Mouse (Mus musculus): ENCODE measurements around the gene Nedd4.
"Not testable (repeated sequence)": the region's sequence is repeated elsewhere in the genome, so short reads cannot be mapped to it uniquely, and the experiment has no call there.

Nedd4 gene

GRCm38 (mm10) chr9:72661895-72662661 is at the start of gene Nedd4:
Gene Nedd4, plus strand, starts transcription at chr9:72662346.
- DNase-seq (ENCODE audit: extremely low read depth, low read depth): peak; percentile 51

DNA sequence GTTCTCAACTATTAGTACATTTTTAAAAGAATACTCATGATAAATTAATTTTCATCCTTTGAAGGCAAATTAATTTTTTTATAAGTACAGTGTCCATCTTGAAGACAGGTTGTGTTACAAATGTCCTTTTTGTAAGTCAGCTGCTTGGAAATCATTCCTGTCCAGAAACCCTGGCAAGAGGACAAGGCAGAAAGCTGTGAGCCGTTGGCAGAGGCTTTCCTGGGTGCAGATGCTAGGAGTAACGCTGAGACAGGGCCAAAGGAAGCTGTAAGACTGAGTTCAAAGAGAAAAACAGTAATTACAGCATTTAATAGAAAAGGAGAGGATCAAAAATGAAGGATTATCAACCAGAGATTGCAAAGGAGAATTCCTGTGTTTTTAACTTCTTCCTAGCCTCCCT is 48.3 kb upstream of the Nedd4 start:
- no peak for DNase-seq (ENCODE audit: extremely low read depth, low read depth)

DNA sequence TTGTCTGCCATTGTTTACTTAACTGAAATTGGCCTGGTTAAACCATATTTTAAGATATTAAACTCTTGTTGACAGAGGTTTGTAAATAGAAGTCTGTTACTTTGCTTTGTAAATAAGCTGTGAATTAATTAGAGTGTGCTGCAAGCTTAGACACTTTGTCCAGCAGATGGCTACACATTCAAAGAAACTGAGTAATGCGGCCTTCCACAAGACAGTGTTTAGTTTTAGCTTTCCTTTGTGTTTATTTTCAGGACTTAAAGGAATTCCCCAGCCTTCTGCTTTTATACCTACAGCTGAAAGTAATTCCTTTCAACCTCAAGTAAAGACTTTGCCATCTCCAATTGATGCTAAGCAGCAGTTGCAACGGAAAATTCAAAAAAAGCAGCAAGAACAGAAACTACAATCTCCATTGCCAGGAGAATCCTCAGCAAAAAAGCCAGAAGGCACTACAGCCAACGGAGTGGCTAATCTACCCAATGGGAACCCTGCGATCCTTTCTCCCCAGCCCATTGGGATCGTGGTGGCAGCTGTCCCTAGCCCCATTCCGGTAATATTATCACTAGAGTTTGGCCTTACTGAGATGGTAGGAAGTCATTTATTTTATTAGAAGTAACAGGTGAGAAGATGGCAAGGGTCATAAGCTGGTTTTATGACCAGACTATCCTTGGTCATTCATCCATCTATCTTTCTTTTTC is 47.2 kb upstream of the Nedd4 start:
- no peak for DNase-seq (ENCODE audit: extremely low read depth, low read depth)

DNA sequence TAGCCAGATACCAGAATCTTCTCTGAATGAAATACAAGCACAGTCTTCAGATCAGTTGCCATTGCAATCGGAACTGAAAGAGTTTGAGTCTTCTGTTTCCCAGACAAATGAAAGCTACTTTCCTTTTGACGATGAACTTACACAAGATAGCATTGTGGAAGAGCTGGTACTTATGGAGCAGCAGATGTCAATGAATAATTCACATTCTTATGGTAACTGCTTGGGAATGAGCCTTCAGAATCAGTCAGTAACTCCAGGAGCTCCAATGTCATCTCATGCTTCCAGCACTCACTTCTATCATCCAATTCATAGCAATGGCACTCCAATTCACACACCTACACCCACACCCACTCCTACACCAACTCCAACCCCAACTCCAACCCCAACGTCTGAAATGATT is 44.1 kb upstream of the Nedd4 start:
- DNase-seq (ENCODE audit: extremely low read depth, low read depth): no peak

DNA sequence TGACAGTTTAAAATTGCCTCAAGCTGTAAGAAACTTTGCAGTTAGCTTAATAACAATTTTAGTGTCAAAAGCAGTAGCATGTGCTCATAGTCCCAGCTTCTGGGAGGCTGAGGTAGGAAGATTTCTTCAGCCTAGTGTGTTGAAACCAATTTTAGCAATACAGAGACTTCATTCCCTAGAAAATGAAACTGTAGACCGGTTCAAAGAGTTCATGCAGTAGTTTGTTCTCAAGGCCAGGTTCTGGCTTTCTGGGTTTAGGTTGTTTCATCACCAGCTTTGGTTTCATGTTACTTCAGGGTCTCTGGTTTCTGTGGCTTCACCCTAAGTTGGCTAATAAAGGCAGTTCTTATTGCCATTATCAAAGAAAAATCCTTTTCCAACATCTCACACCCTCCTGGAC is 38.5 kb upstream of the Nedd4 start:
- no peak for DNase-seq (ENCODE audit: extremely low read depth, low read depth)

- no peak for DNase-seq (ENCODE audit: extremely low read depth, low read depth)
These were observed 34.5 kb upstream of the Nedd4 start for GRCm38 (mm10) chr9:72627598-72627997.

GRCm38 (mm10) chr9:72628591-72628990 is 33.6 kb upstream of the Nedd4 start:
- no peak for DNase-seq (ENCODE audit: extremely low read depth, low read depth)

- no peak for DNase-seq (ENCODE audit: extremely low read depth, low read depth)
These were observed 29.9 kb upstream of the Nedd4 start for GRCm38 (mm10) chr9:72632198-72632597.

- no peak for DNase-seq (ENCODE audit: extremely low read depth, low read depth)
These were observed 27.0 kb upstream of the Nedd4 start for GRCm38 (mm10) chr9:72635134-72635533.

GRCm38 (mm10) chr9:72636547-72636946 is 25.6 kb upstream of the Nedd4 start:
- no peak for DNase-seq (ENCODE audit: extremely low read depth, low read depth)

DNA sequence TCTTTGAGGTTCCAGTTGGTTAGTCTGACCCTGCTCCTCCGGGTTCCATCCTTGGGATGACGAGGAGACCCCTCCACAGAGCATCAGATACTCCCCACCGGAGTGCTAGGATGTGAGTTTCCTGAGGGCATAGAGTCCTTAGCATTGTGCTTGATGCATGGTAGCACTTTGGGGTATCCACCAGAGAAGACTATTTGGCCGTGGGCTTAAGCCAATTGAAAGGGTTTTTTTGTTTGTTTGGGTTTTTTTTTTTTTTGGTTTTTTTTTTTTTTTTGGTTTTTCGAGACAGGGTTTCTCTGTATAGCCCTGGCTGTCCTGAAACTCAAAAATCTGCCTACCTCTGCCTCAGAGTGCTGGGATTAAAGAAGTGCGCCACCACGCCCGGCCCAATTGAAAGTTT is 24.9 kb upstream of the Nedd4 start:
- DNase-seq (ENCODE audit: extremely low read depth, low read depth): no peak

DNA sequence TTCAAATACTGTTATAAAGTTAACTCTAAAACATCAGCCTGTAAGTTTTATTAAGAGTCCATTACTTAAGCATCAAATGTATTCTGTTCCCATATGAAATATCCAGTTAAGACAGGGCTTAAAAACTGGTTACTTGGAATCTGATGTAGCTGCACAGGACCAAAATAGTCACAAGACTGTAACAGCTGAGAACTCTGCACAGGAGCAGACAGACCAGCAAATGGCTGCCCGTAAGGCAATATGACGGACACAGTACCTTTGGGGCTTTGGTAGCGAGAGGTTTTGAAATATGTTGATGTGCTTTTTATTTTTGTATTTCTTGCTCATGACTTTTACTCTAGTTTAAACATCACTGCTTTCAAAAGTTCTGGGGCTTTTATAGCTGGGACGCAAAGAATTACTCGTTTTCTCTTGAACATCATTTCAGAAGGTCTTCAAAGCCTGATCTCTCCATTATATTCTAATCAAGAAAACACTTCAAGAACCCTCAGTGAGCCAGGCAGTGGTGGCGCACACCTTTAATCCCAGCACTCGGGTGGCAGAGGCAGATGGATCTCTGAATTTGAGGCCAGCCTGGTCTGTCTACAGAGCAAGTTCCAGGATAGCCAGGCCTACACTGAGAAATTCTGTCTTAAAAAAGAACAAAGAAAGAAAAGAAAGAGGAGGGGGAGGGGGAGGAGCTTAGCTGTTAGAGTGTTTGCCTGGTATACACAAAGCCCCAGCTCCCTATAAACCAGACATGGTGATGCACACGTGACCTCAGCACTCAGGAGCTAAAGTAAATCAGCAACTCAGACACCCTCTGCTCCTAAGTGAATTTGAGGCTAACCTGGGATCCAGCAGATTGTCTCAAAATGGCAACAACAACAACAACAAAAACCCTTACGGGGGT is 22.9 kb upstream of the Nedd4 start:
- DNase-seq (ENCODE audit: extremely low read depth, low read depth): no peak

DNA sequence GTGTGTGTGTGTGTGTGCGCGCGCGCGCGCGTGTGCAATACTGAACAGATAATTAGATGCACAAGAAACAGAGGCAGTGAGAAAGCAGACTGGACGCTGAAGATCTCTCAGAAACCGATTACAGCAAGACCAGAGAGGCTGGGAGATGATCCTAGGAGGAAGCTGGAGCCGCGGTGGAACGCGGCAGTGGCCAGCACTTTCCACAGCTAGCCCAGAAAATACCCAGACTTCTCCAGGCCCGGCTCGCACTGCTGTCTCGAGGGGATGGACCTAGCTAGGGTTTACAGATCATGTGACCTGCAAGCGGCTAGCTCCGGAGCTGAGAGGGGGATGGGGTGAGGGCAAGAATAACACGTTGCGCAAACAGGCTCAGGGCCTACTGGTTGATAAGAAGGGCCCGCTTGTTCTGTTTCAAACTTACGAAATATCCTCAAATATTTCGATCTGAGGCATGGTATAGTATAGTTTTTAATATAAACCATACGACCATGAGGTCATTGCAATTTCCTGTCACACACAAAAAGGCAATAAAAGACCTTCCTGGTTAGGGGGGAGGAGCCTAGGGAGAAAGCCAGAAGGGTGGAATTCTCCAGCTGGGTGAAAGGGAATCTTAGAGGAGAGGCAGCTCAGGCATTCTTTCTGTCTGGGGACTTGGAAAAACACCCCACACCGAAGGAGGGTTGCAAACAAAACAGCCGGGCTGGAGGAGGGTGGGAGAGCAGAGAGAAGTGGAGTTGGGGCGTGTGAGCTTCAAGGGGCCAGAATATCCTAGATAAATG is 22.1 kb upstream of the Nedd4 start:
- DNase-seq (ENCODE audit: extremely low read depth, low read depth): peak; percentile 78

DNA sequence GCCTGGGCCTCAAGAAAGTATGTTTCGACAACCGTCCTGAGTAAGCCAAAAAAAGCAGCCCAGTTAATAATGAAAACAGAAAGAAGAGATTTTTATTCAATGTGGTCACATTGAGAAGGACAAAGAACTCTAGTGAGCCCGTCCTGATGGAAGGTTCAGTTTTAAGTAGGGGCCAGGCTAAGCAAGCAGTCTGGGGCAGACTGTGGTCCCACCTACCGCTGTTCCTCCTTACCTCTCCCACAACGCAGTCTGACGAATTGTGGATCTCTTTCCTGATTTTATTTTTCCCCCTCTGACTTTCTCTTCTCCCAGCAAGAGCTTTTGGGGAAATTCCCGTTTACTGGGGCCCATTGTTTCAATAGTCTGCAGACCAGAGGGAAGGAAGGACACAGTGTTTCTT is 21.5 kb upstream of the Nedd4 start:
- no peak for DNase-seq (ENCODE audit: extremely low read depth, low read depth)

GRCm38 (mm10) chr9:72641093-72641680 is 21.0 kb upstream of the Nedd4 start:
- no peak for DNase-seq (ENCODE audit: extremely low read depth, low read depth)

GRCm38 (mm10) chr9:72642756-72643447 is 19.2 kb upstream of the Nedd4 start:
- not testable (repeated sequence) for DNase-seq (ENCODE audit: extremely low read depth, low read depth)

- no peak for DNase-seq (ENCODE audit: extremely low read depth, low read depth)
These were observed 18.3 kb upstream of the Nedd4 start for GRCm38 (mm10) chr9:72643651-72644417.

GRCm38 (mm10) chr9:72644418-72645110 is 17.6 kb upstream of the Nedd4 start:
- no peak for DNase-seq (ENCODE audit: extremely low read depth, low read depth)

DNA sequence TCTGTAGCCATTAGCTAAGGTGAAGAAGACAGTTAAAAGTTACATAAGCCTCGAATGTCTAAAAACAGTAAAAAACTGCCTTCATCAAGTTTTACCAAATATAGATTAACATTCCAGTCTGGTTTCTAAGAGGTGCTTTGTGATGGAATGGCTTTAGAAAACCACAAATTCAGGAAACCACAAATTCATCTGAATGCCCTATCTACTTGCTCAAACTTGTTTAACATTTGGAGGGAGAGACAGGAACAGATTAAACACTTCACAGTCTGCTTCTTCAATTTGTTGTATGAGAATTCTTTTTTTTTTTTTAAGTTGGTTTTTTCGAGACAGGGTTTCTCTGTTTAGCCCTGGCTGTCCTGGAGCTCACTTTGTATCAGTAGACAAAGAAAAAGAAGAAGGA is 12.4 kb upstream of the Nedd4 start:
- DNase-seq (ENCODE audit: extremely low read depth, low read depth): no peak
